Mouse (Mus musculus) stomach, embryonic 15.5 days (tissue): Measurements from ENCODE around the gene Fam129b. TPM values are rescaled to one million over a fixed set of nuclear protein-coding genes. Genes with fewer than 3 reads are reported as not detected.

ENCODE experiments used
- ATAC-seq: fragments of 200-750 bp; cut with Nextera tagmentation; 2 replicates; pipeline ENCODE4 v1.8.0; 2017; ENCODE audit warnings: low read depth, moderate number of reproducible peaks, moderate TSS enrichment; ENCODE audit not compliant: insufficient read depth, low FRiP score
- H3K27ac ChIP-seq: fragments of 300-500 bp; sonication (generic); 2 replicates; pipeline ENCODE4 v1.5.1; 2015; ENCODE audit warnings: mild to moderate bottlenecking, inconsistent platforms
- H3K27me3 ChIP-seq: fragments of 300-500 bp; sonication (generic); replicated peaks from 2 replicates; pipeline ENCODE4 v1.6.1; 2015; ENCODE audit warnings: inconsistent platforms
- H3K36me3 ChIP-seq: fragments of 300-500 bp; sonication (generic); 2 replicates; pipeline ENCODE4 v1.6.1; 2015; ENCODE audit warnings: inconsistent platforms
- H3K4me1 ChIP-seq: fragments of 300-500 bp; sonication (generic); 2 replicates; pipeline ENCODE4 v1.6.1; 2015; ENCODE audit warnings: inconsistent platforms
- H3K4me2 ChIP-seq: fragments of 300-500 bp; sonication (generic); 2 replicates; pipeline ENCODE4 v1.6.1; 2015; ENCODE audit warnings: mild to moderate bottlenecking, inconsistent platforms
- H3K4me3 ChIP-seq: fragments of 300-500 bp; sonication (generic); replicated peaks from 2 replicates; pipeline ENCODE4 v1.5.1; 2015; ENCODE audit warnings: inconsistent platforms
- H3K9ac ChIP-seq: fragments of 300-500 bp; sonication (generic); 2 replicates; pipeline ENCODE4 v1.6.1; 2015; ENCODE audit warnings: inconsistent platforms
- H3K9me3 ChIP-seq: fragments of 300-500 bp; sonication (generic); 2 replicates; pipeline ENCODE4 v1.6.1; 2016; ENCODE audit warnings: inconsistent platforms
- whole genome bisulfite sequencing: fragments of 180-500 bp; shearing (Covaris S2); methylation state at CpG from one replicate; pipeline ENCODE4 v1.1.7; 2015; 5-methylcytosine and 5-hydroxymethylcytosine counted together
- polyA plus RNA-seq: library from polyadenylated mRNA; unstranded; fragments of >200 nt; fragmentation: Nextera tagmentation; extraction: Ambion mirVana; gene quantifications from 2 replicates; pipeline ENCODE4 v1.2.1, GENCODE M21; 2015

Gene Fam129b
- polyA plus RNA-seq, 1 experiment from 2014 or later = 73.6 TPM

DNA sequence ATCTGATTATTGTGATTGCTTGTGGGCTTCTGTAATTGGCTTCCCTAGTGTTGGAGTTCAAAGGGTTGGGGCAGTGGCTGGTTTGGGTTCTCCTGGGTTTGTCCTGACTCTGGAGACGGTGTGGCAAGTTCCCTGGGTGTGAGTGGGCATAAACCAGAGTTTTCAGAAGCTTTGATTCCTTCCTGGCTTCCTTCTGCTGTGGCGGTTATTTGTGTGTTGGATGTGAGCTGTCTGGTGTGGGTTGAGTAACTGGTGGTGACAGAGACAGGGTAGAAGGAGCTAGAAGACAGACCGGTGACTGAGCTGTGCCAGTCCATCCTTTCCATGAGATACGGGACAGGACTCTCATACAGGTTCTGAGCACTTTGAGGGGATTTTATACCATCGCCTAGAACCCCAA is 3.7 kb downstream of the Fam129b start:
- Histone ChIP-seq H3K36me3 (no peaks in the 10 kb centered on the region), H3K9ac (no peak overlapping the region), H3K4me2 (peak overlapping the region; percentile 85), H3K27me3 (no peaks in the 10 kb centered on the region), H3K4me1 (peaks cover 78% of the 10 kb centered on the region), H3K4me3 (0 out of 2 replicates have a peak overlapping the region, but pooled peaks have one; percentile 83), H3K9me3 (no peaks in the 10 kb centered on the region), H3K27ac (peak overlapping the region; percentile 95)
- ATAC-seq = no peak
- WGBS = 72% methylated on average over 5 of the region's 5 CpGs

DNA sequence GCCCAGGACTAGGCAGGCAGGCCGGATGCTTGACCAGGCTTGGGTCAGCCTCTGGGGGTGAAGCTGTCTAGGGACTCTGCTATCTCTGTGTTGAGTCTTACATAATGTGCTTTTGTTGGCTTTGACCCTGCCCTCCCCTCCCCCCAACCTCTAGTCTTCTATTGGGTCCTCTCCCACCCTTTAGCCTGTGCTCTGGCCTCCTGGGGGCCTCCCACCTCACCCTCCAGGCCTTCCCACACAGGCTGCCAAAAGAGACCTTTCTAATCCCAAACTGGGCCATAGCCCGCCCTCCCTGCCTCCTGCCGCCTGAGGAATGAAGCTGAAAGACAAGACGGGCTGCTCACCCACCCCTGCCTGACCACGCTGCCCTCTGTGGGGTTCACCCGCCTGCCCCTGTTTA is 5.1 kb downstream of the Fam129b start:
- Histone ChIP-seq H3K27me3 (no peaks in the 10 kb centered on the region), H3K4me2 (peak overlapping the region; percentile 21), H3K4me3 (no peak overlapping the region; the same call in 1 of the 2 replicates), H3K27ac (peak overlapping the region; percentile 95), H3K4me1 (peaks cover 79% of the 10 kb centered on the region), H3K36me3 (no peaks in the 10 kb centered on the region), H3K9me3 (no peaks in the 10 kb centered on the region), H3K9ac (no peak overlapping the region)
- WGBS = 24% methylated on average over 6 of the region's 6 CpGs
- no peak for ATAC-seq

DNA sequence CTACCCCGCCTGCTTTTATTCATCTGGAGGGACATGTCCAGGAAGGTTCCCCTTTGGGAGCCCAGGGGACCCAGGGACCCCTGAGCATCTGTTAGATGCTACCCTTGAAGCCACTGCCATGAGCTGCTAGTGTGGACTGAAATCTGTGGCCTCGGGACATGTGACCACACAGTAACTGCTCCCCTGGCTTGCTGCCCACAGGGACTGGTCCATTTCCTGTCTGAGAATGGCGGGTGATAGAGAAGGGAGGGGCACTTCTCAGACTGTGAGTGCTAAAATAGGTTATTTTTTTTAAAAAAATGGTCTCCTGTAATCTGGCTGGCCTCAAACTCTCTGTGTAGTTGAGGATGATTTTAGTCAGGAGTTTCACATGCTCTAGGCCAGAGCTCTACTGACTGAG is 5.8 kb downstream of the Fam129b start:
- Histone ChIP-seq H3K9ac (no peak overlapping the region; the same call in 1 of the 2 replicates), H3K4me1 (peaks cover 82% of the 10 kb centered on the region), H3K4me2 (peak overlapping the region; percentile 21), H3K27ac (peak overlapping the region; percentile 95), H3K27me3 (no peaks in the 10 kb centered on the region), H3K9me3 (no peaks in the 10 kb centered on the region), H3K4me3 (no peak overlapping the region), H3K36me3 (no peaks in the 10 kb centered on the region)
- WGBS = 16% methylated on average over 3 of the region's 3 CpGs
- peak; percentile 23; the same call in 1 of the 2 replicates for ATAC-seq

DNA sequence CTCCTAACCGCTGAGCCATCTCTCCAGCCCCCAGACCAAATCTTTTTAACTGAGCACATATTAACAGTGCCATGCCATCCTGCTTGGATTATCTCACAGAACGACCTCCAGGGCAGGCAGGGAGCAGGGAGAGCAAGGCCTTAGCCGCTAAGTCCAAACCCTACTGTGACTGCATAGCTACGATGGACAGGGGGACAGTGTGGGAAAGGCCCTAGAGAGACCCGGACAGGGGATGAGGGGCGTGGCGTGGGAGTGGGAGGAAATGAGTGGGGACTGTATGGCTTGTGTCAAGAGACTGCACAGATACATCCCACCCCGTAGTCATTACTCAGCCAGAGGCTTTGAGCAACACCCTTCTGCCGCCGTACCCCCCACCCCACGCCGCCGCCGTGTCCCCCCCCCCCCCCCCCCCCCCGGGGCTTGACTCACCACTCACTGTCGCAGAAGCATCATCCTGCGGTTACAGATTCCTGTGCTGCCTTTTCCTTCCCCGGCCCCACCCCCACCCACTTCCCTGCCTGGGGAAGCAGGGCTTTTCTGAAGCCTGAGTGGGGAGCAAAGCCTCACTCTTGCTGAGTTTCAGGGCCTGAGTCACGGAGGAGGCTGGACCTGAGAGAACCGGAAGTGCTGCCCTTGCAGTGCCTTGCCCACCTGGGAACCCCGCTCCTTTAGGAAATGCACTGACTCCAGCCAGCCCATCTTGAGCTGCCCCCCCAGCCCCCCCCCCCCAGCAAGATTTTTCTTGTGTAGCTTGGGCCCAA is 6.5 kb downstream of the Fam129b start:
- ATAC-seq = peak; percentile 36
- Histone ChIP-seq H3K36me3 (no peaks in the 10 kb centered on the region), H3K4me3 (peak overlapping the region; percentile 8; the same call in 1 of the 2 replicates), H3K9ac (no peak overlapping the region), H3K27ac (peak overlapping the region; percentile 95), H3K4me1 (peaks cover 79% of the 10 kb centered on the region), H3K27me3 (no peaks in the 10 kb centered on the region), H3K9me3 (no peaks in the 10 kb centered on the region), H3K4me2 (peak overlapping the region; percentile 34)
- 19% methylated on average over 19 of the region's 21 CpGs for WGBS

DNA sequence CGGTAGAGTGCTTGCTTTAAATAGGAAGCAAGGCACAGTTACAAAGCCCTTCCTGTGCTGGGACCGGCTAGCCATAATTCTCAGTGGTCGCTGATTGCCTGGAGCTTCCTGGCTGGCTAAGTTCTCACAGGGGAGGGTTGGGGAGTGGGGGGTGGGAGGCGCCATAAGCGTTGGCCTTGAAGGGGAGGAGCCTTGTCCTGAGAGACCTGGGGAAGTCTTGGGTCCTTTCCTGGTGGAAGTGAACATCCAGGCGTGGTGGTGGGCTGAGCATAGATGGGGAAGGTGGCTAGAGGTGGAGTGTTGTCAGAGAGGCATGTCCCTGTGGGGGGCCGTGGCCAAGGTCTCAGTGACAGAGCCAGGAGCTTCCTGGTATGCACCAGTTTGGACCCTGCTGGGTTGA is 8.8 kb downstream of the Fam129b start:
- peak overlapping the region; percentile 21 for H3K4me2 ChIP-seq
- no peak for ATAC-seq
- H3K36me3 ChIP-seq = no peaks in the 10 kb centered on the region
- peaks cover 73% of the 10 kb centered on the region for H3K4me1 ChIP-seq
- H3K9ac ChIP-seq = no peak overlapping the region
- no peaks in the 10 kb centered on the region for H3K27me3 ChIP-seq
- peak overlapping the region; percentile 60; the same call in 1 of the 2 replicates for H3K27ac ChIP-seq
- no peaks in the 10 kb centered on the region for H3K9me3 ChIP-seq
- H3K4me3 ChIP-seq = no peak overlapping the region
- WGBS = 27% methylated on average over 7 of the region's 7 CpGs

DNA sequence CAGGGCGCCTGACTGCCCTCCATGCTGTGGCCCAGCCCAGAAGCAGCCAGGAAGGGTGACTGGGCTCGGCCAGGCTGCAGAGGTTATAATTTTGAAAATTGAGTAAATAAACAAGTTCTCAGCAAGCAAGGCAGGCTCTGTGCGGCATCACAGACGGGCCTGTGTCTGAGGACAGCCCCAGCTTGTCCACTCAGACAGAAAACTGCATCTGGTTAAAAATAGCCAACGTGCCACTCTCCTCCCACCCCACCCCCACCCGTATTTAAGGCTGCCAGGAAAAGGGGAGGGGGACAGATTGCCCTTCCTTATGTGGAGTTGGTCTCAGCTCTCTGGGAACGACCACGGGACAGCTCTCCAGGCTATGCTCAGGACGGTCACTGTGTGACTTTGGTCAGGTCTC is 12.1 kb downstream of the Fam129b start:
- Histone ChIP-seq H3K27ac (peak overlapping the region; percentile 73), H3K4me1 (peaks cover 52% of the 10 kb centered on the region), H3K36me3 (no peaks in the 10 kb centered on the region), H3K9me3 (no peaks in the 10 kb centered on the region), H3K4me2 (0 out of 2 replicates have a peak overlapping the region, but pooled peaks have one; percentile 7), H3K27me3 (no peaks in the 10 kb centered on the region), H3K4me3 (no peak overlapping the region), H3K9ac (no peak overlapping the region)
- WGBS = 13% methylated on average over 9 of the region's 9 CpGs
- 0 out of 2 replicates have a peak, but pooled peaks have one; percentile 5 for ATAC-seq

DNA sequence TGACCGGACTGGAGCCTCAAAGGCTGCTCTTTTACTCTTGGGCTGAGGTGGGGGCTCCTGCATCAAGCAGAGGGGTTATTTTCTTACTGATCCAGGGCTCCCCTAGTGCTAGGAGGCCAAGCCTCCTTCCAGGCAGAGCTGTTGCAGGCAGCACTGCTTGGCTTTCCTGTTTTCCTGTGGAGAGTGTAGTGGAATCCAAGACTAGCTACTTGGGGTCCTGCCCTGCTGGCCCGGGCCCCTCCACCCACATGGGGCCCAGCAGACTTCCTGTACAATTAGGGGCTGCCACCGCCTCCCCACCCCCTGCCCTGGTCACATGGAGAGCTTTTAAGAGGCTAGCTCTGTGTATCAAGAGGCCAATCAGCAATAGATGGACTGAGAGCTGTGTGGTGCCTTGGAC is 12.6 kb downstream of the Fam129b start:
- ATAC-seq = peak; percentile 25; the same call in 1 of the 2 replicates
- 24% methylated on average over 3 of the region's 3 CpGs for WGBS
- Histone ChIP-seq H3K27ac (peak overlapping the region; percentile 73), H3K4me1 (peaks cover 47% of the 10 kb centered on the region), H3K9ac (no peak overlapping the region), H3K36me3 (no peaks in the 10 kb centered on the region), H3K9me3 (no peaks in the 10 kb centered on the region), H3K4me2 (no peak overlapping the region), H3K4me3 (no peak overlapping the region), H3K27me3 (no peaks in the 10 kb centered on the region)

DNA sequence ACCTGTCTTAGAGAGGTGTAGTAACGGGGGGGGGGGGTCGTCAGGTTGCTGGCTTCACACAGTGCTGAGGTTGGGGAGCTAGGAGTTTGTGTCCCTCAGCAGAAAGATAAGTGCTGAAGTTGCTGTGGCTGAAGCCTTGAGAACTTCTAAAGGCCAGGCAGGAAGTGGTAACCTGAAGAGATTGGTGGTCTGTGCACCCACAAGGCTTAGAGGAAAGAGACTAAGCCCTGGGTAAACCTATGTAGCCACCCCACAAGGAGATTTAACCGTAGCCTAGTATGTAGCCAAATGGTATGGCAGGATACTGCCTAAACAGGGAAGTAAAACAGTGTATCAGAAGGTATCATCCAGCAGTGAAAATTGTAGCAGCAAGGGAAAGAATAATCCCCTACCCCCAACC is 14.4 kb downstream of the Fam129b start:
- 72% methylated on average over 3 of the region's 3 CpGs for WGBS
- H3K4me3 ChIP-seq = no peak overlapping the region
- peaks cover 35% of the 10 kb centered on the region for H3K4me1 ChIP-seq
- no peak overlapping the region for H3K9ac ChIP-seq
- no peaks in the 10 kb centered on the region for H3K27me3 ChIP-seq
- H3K36me3 ChIP-seq = no peaks in the 10 kb centered on the region
- 0 out of 2 replicates have a peak overlapping the region, but pooled peaks have one; percentile 26 for H3K27ac ChIP-seq
- H3K4me2 ChIP-seq = no peak overlapping the region
- no peak for ATAC-seq
- no peaks in the 10 kb centered on the region for H3K9me3 ChIP-seq

DNA sequence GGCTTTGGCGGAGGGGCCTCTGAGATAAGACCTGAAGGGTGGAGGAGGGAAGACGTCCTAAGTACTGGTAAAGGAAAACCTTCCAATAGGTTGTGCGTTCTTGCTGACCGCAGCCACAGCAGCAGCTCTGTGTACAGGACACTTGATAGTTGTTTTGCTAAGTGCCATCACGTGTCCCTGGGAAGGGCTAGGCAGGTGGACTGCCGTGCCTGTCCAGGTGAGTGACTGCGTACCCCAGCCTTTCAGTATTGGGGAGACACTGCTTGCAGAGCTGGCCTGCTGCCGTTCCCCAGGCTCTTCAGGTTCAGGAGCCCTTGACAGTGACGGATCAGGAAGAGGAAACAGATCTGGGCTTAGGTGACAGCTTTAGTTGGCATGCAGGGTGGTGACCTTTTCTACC is 15.4 kb downstream of the Fam129b start:
- Histone ChIP-seq H3K27me3 (no peaks in the 10 kb centered on the region), H3K9me3 (no peaks in the 10 kb centered on the region), H3K4me1 (peaks cover 41% of the 10 kb centered on the region), H3K9ac (no peak overlapping the region), H3K36me3 (no peaks in the 10 kb centered on the region), H3K27ac (peak overlapping the region; percentile 23; the same call in 1 of the 2 replicates), H3K4me3 (no peak overlapping the region), H3K4me2 (no peak overlapping the region)
- ATAC-seq = no peak
- WGBS = 45% methylated on average over 9 of the region's 9 CpGs

DNA sequence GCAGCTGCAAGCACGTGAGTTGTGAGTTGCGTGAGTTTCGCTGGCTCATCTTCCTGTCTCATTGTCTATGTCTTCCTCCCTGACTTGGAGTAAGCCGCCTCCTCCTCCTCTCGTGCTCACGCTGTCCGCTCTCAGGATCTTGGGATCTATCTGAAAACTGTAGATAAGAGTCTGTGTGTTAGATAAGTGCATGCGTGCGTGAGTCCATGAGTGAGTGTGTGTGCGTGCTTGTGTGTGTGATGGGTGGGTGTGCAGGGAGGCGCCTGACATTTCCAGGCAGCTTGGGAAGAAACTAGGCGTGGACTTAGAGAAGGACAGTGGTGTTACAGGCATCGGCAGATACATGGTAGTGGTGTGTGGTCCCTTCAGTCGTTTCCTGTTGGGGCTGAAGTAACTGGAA is 16.6 kb downstream of the Fam129b start:
- Histone ChIP-seq H3K36me3 (no peaks in the 10 kb centered on the region), H3K27me3 (no peaks in the 10 kb centered on the region), H3K4me1 (peaks cover 51% of the 10 kb centered on the region), H3K9ac (no peak overlapping the region), H3K4me2 (no peak overlapping the region), H3K9me3 (no peaks in the 10 kb centered on the region), H3K4me3 (no peak overlapping the region), H3K27ac (no peak overlapping the region)
- 78% methylated on average over 14 of the region's 14 CpGs for WGBS
- no peak for ATAC-seq

DNA sequence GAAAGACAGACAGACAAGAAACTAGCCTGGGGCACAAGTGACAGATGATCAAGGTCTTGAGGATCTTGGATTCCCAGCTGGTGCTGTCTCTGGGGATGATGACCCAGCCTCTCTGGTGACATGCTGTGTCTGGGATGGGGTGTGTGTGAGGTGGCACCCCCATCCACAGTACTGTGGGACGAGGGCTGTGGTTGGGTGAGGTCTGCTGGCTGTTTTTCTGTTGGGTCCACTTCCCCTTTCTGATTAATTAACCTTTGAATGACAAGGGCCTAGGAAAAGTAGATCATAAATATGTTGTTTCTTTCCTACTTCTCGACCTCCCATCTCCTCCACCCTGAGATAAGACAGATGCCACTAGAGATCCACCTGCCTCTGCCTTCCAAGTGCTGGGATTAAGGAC is 18.2 kb downstream of the Fam129b start:
- H3K4me1 ChIP-seq = peaks cover 51% of the 10 kb centered on the region

DNA sequence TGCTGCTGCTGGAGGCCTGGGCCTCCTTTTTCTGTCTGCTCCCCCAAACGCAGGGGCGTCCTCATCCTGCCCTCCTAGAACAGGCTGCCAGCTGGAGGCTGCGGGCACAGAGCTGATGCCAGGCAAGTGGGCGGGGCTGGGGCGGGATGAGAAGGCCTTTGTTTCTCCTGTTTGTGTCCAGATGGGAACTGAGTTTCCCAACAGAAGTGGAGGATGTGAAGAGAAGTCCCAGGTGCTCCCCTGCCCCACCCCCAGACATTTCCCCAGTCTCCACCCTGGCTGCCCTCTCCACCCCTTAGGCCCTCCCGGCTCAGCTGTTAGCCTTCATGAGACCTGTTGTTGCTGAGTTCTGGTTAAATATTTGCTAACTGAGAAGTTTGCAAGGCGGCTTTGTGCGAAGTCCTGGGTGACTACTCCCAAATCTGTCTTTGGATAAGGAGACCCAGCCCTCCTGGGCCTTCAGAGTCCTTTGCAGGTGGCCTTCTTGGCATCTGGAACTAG is 19.7 kb downstream of the Fam129b start:
- 46% methylated on average over 8 of the region's 8 CpGs for WGBS

More for the DNA sequence above, 18.2 kb downstream of the Fam129b start:
- no peaks in the 10 kb centered on the region for H3K27me3 ChIP-seq
- ATAC-seq = no peak
- no peaks in the 10 kb centered on the region for H3K36me3 ChIP-seq
- no peak overlapping the region for H3K4me3 ChIP-seq
- H3K9me3 ChIP-seq = no peaks in the 10 kb centered on the region
- 47% methylated on average over 2 of the region's 2 CpGs for WGBS
- H3K27ac ChIP-seq = peak overlapping the region; percentile 17; the same call in 1 of the 2 replicates
- H3K4me2 ChIP-seq = no peak overlapping the region
- no peak overlapping the region for H3K9ac ChIP-seq

More for the DNA sequence above, 19.7 kb downstream of the Fam129b start:
- H3K36me3 ChIP-seq = 0 out of 2 replicates have a peak, but pooled peaks cover 6% of the 10 kb centered on the region
- ATAC-seq = peak; percentile 79
- peaks cover 52% of the 10 kb centered on the region for H3K4me1 ChIP-seq
- H3K4me2 ChIP-seq = peak overlapping the region; percentile 33
- H3K27me3 ChIP-seq = no peaks in the 10 kb centered on the region
- no peak overlapping the region for H3K4me3 ChIP-seq
- H3K27ac ChIP-seq = peak overlapping the region; percentile 87
- H3K9me3 ChIP-seq = no peaks in the 10 kb centered on the region
- no peak overlapping the region for H3K9ac ChIP-seq
